Mouse (Mus musculus): ENCODE results near the gene Ints12. TPM values are rescaled to one million over a fixed set of nuclear protein-coding genes. Genes with fewer than 3 reads are reported as not detected.

Ints12 gene
- polyA plus RNA-seq, 2 experiments: 15.2 to 21.9 TPM

- Histone ChIP-seq H3K27me3 (ENCODE audit: control insufficient read depth, insufficient read depth, low read length) (no peaks in the 10 kb centered on the region), H3K4me2 (replicated peaks; ENCODE audit: low read depth, low read length, severe bottlenecking) (no peak overlapping the region), H3K36me3 (ENCODE audit: control insufficient read depth, insufficient read depth, low read length) (peaks cover 42% of the 10 kb centered on the region), H3K9ac (ENCODE audit: low read depth, low read length, severe bottlenecking) (no peak overlapping the region), H3K4me1 (ENCODE audit: control insufficient read depth, insufficient read depth, low read length) (no peaks in the 10 kb centered on the region), H3K9me3 (ENCODE audit: control insufficient read depth, low read length) (no peaks in the 10 kb centered on the region), H3K27ac (replicated peaks; ENCODE audit: low read depth, low read length) (no peak overlapping the region), H3K4me3 (replicated peaks; ENCODE audit: low read length) (no peak overlapping the region)
- WGBS: 91% methylated on average over 4 of the region's 4 CpGs
- ATAC-seq (ENCODE audit: low FRiP score, low read depth): no peak
- no peak for TF ChIP-seq POLR2A (IDR thresholded peaks at IDR 0.05; ENCODE audit: borderline replicate concordance, extremely low read depth, insufficient read depth, insufficient read length)
- DNase-seq (ENCODE audit: low spot score): no peak
Observed at GRCm38 (mm10) chr3:133109844-133110243, 18.2 kb downstream of the Ints12 start.

DNA sequence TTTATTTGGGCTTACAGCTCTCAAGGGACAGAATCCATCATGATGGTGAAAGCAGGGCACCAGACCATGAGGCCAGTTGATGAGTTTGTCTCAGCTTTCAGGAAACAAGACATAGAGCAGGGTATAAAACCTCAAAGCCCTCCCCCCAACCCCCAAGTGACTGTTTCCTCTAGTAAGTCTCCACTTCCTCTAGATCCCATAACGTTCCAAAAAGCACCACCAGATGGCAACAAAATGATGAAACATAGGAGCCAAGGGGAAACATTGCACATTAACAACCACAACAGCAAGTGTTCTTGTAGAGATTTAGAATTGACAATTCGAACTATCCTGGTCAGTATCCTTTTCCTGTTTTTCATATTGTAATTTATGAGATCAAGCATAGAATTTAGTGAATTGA, 20.1 kb downstream of the Ints12 start:
- no peaks in the 10 kb centered on the region for H3K4me1 ChIP-seq (ENCODE audit: control insufficient read depth, insufficient read depth, low read length)
- H3K36me3 ChIP-seq (ENCODE audit: control insufficient read depth, insufficient read depth, low read length): peaks cover 29% of the 10 kb centered on the region
- no peak for TF ChIP-seq POLR2A (IDR thresholded peaks at IDR 0.05; ENCODE audit: borderline replicate concordance, extremely low read depth, insufficient read depth, insufficient read length)
- H3K27me3 ChIP-seq (ENCODE audit: control insufficient read depth, insufficient read depth, low read length): no peaks in the 10 kb centered on the region
- WGBS: 33% methylated on average over 2 of the region's 2 CpGs
- H3K27ac ChIP-seq (replicated peaks; ENCODE audit: low read depth, low read length): no peak overlapping the region
- ATAC-seq (ENCODE audit: low FRiP score, low read depth) (0 out of 2 replicates have a peak, but pooled peaks have one; percentile 34), DNase-seq (ENCODE audit: low spot score) (peak; percentile 51)
- no peaks in the 10 kb centered on the region for H3K9me3 ChIP-seq (ENCODE audit: control insufficient read depth, low read length)
- no peak overlapping the region for H3K4me2 ChIP-seq (replicated peaks; ENCODE audit: low read depth, low read length, severe bottlenecking)
- no peak overlapping the region for H3K9ac ChIP-seq (ENCODE audit: low read depth, low read length, severe bottlenecking)
- no peak overlapping the region for H3K4me3 ChIP-seq (replicated peaks; ENCODE audit: low read length)

GRCm38 (mm10) chr3:133113281-133113680, 21.6 kb downstream of the Ints12 start:
- Histone ChIP-seq H3K9me3 (ENCODE audit: control insufficient read depth, low read length) (no peaks in the 10 kb centered on the region), H3K4me3 (replicated peaks; ENCODE audit: low read length) (no peak overlapping the region), H3K36me3 (ENCODE audit: control insufficient read depth, insufficient read depth, low read length) (peaks cover 17% of the 10 kb centered on the region), H3K4me2 (replicated peaks; ENCODE audit: low read depth, low read length, severe bottlenecking) (no peak overlapping the region), H3K27me3 (ENCODE audit: control insufficient read depth, insufficient read depth, low read length) (no peaks in the 10 kb centered on the region), H3K9ac (ENCODE audit: low read depth, low read length, severe bottlenecking) (no peak overlapping the region), H3K27ac (replicated peaks; ENCODE audit: low read depth, low read length) (no peak overlapping the region), H3K4me1 (ENCODE audit: control insufficient read depth, insufficient read depth, low read length) (no peaks in the 10 kb centered on the region)
- TF ChIP-seq POLR2A (IDR thresholded peaks at IDR 0.05; ENCODE audit: borderline replicate concordance, extremely low read depth, insufficient read depth, insufficient read length): no peak
- ATAC-seq (ENCODE audit: low FRiP score, low read depth) (no peak), DNase-seq (ENCODE audit: low spot score) (peak; percentile 49)
- 8% methylated on average over 1 of the region's 1 CpGs for WGBS

DNA sequence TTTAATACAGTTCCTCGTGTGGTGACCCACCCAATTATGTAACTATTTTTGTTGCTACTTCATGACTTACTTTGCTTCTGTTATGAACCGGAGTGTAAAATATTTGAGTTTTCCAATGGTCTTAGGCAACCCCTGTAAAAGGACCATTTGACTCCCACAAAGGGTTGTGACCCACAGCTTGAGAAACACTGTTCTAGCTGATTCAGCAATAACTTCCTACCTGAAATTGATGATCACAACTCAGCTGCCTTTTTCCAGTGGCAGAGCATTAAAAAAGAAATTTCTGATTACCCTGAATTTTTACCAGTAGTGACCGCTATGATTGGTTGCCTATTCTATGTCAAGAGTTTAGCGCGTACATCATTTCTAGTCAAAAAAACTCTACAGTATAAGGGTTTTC, 39.7 kb downstream of the Ints12 start:
- Histone ChIP-seq H3K27me3 (ENCODE audit: control insufficient read depth, insufficient read depth, low read length) (no peaks in the 10 kb centered on the region), H3K9ac (ENCODE audit: low read depth, low read length, severe bottlenecking) (no peak overlapping the region), H3K27ac (replicated peaks; ENCODE audit: low read depth, low read length) (no peak overlapping the region), H3K4me2 (replicated peaks; ENCODE audit: low read depth, low read length, severe bottlenecking) (no peak overlapping the region), H3K4me3 (replicated peaks; ENCODE audit: low read length) (no peak overlapping the region), H3K9me3 (ENCODE audit: control insufficient read depth, low read length) (no peaks in the 10 kb centered on the region), H3K4me1 (ENCODE audit: control insufficient read depth, insufficient read depth, low read length) (no peaks in the 10 kb centered on the region), H3K36me3 (ENCODE audit: control insufficient read depth, insufficient read depth, low read length) (no peaks in the 10 kb centered on the region)
- DNase-seq (ENCODE audit: low spot score): no peak
- 83% methylated on average over 5 of the region's 5 CpGs for WGBS
- TF ChIP-seq POLR2A (IDR thresholded peaks at IDR 0.05; ENCODE audit: borderline replicate concordance, extremely low read depth, insufficient read depth, insufficient read length): no peak
- no peak for ATAC-seq (ENCODE audit: low FRiP score, low read depth)

GRCm38 (mm10) chr3:133132611-133133010, 41.0 kb downstream of the Ints12 start:
- no peaks in the 10 kb centered on the region for H3K27me3 ChIP-seq (ENCODE audit: control insufficient read depth, insufficient read depth, low read length)
- WGBS: 77% methylated on average over 8 of the region's 8 CpGs
- no peak for ATAC-seq (ENCODE audit: low FRiP score, low read depth)

GRCm38 (mm10) chr3:133141877-133142276, 50.2 kb downstream of the Ints12 start:
- ATAC-seq (ENCODE audit: low FRiP score, low read depth) (no peak), DNase-seq (ENCODE audit: low spot score) (no peak)
- TF ChIP-seq POLR2A (IDR thresholded peaks at IDR 0.05; ENCODE audit: borderline replicate concordance, extremely low read depth, insufficient read depth, insufficient read length): no peak
- Histone ChIP-seq H3K9ac (ENCODE audit: low read depth, low read length, severe bottlenecking) (no peak overlapping the region), H3K4me2 (replicated peaks; ENCODE audit: low read depth, low read length, severe bottlenecking) (no peak overlapping the region), H3K9me3 (ENCODE audit: control insufficient read depth, low read length) (no peaks in the 10 kb centered on the region), H3K36me3 (ENCODE audit: control insufficient read depth, insufficient read depth, low read length) (no peaks in the 10 kb centered on the region), H3K4me3 (replicated peaks; ENCODE audit: low read length) (no peak overlapping the region), H3K27me3 (ENCODE audit: control insufficient read depth, insufficient read depth, low read length) (no peaks in the 10 kb centered on the region), H3K27ac (replicated peaks; ENCODE audit: low read depth, low read length) (no peak overlapping the region), H3K4me1 (ENCODE audit: control insufficient read depth, insufficient read depth, low read length) (peaks cover 3% of the 10 kb centered on the region; the same call in 1 of the 2 replicates)
- 72% methylated on average over 6 of the region's 6 CpGs for WGBS

More at GRCm38 (mm10) chr3:133132611-133133010, 41.0 kb downstream of the Ints12 start:
- Histone ChIP-seq H3K4me2 (replicated peaks; ENCODE audit: low read depth, low read length, severe bottlenecking) (no peak overlapping the region), H3K9ac (ENCODE audit: low read depth, low read length, severe bottlenecking) (no peak overlapping the region), H3K4me1 (ENCODE audit: control insufficient read depth, insufficient read depth, low read length) (no peaks in the 10 kb centered on the region), H3K4me3 (replicated peaks; ENCODE audit: low read length) (no peak overlapping the region), H3K27ac (replicated peaks; ENCODE audit: low read depth, low read length) (no peak overlapping the region), H3K36me3 (ENCODE audit: control insufficient read depth, insufficient read depth, low read length) (no peaks in the 10 kb centered on the region), H3K9me3 (ENCODE audit: control insufficient read depth, low read length) (no peaks in the 10 kb centered on the region)
- DNase-seq (ENCODE audit: low spot score): no peak
- no peak for TF ChIP-seq POLR2A (IDR thresholded peaks at IDR 0.05; ENCODE audit: borderline replicate concordance, extremely low read depth, insufficient read depth, insufficient read length)

All from limb, embryonic 14.5 days (tissue).